Mouse (Mus musculus): ENCODE measurements around the gene Sall2.
"Not testable (repeated sequence)": the region's sequence is repeated elsewhere in the genome, so short reads cannot be mapped to it uniquely, and the experiment has no call there.

The Sall2 gene

GRCm38 (mm10) chr14:52327910-52328812 lies at the start of gene Sall2:
Gene Sall2, minus strand, starts transcription at chr14:52328762.
- DNase-seq: no peak

GRCm38 (mm10) chr14:52368741-52369140 lies 40.2 kb upstream of the Sall2 start:
- no peak for DNase-seq

GRCm38 (mm10) chr14:52356308-52356707 lies 27.7 kb upstream of the Sall2 start, which contains the start of gene Olfr1513:
Gene Olfr1513, minus strand, starts transcription at chr14:52356408.
- DNase-seq: no peak

GRCm38 (mm10) chr14:52339512-52339852 lies 10.9 kb upstream of the Sall2 start:
- DNase-seq: no peak

- DNase-seq: peak; percentile 53 to 63
These were observed 10.4 kb upstream of the Sall2 start for GRCm38 (mm10) chr14:52338751-52339511.

- DNase-seq: no peak
These were observed 3.6 kb upstream of the Sall2 start for GRCm38 (mm10) chr14:52332171-52332570.

- DNase-seq: no peak
These were observed 2.6 kb upstream of the Sall2 start for GRCm38 (mm10) chr14:52331069-52331750.

GRCm38 (mm10) chr14:52327375-52327901 lies 1.1 kb downstream of the Sall2 start:
- no peak for DNase-seq

- peak in 1 of 2 experiments; percentile 24 for DNase-seq
These were observed 2.7 kb downstream of the Sall2 start for GRCm38 (mm10) chr14:52325890-52326289.

GRCm38 (mm10) chr14:52319361-52319760 lies 9.2 kb downstream of the Sall2 start:
- DNase-seq: peak; percentile 35 to 48

- peak; percentile 45 to 71 for DNase-seq
These were observed 11.9 kb downstream of the Sall2 start for GRCm38 (mm10) chr14:52316441-52317225.

GRCm38 (mm10) chr14:52315792-52316440 lies 12.6 kb downstream of the Sall2 start:
- peak; percentile 84 to 90 for DNase-seq

GRCm38 (mm10) chr14:52315283-52315780 lies 13.2 kb downstream of the Sall2 start:
- peak in 1 of 2 experiments; percentile 13 for DNase-seq

- DNase-seq: peak; percentile 22 to 32
These were observed 13.8 kb downstream of the Sall2 start for GRCm38 (mm10) chr14:52314808-52315150.

- no peak for DNase-seq
These were observed 14.4 kb downstream of the Sall2 start for GRCm38 (mm10) chr14:52313931-52314807.

GRCm38 (mm10) chr14:52310906-52311305 lies 17.7 kb downstream of the Sall2 start:
- DNase-seq: no peak

- DNase-seq: peak in 1 of 2 experiments; percentile 18
These were observed 18.2 kb downstream of the Sall2 start for GRCm38 (mm10) chr14:52310343-52310742.

- DNase-seq: no peak
These were observed 22.5 kb downstream of the Sall2 start for GRCm38 (mm10) chr14:52306100-52306499.

GRCm38 (mm10) chr14:52304644-52305271 lies 23.8 kb downstream of the Sall2 start, which contains the start of gene Mettl3:
Gene Mettl3, minus strand, starts transcription at chr14:52305128.
- peak; percentile 94 to 96 for DNase-seq

- DNase-seq: not testable (repeated sequence)
These were observed 25.0 kb downstream of the Sall2 start for GRCm38 (mm10) chr14:52303517-52303916.
